Mouse (Mus musculus): Measurements from ENCODE around the gene Nin.

Nin gene

GRCm38 (mm10) chr12:70005103-70005502 is 108.4 kb downstream of the Nin start:
- no peak for DNase-seq

- DNase-seq = no peak
Observed at GRCm38 (mm10) chr12:69998186-69998983, 115.1 kb downstream of the Nin start.

- DNase-seq = no peak
Observed at GRCm38 (mm10) chr12:69995382-69995781, 118.1 kb downstream of the Nin start.

GRCm38 (mm10) chr12:69986786-69987497 is 126.6 kb downstream of the Nin start, which contains the start of gene Sav1:
Sav1 (minus strand) TSS chr12:69987002.
- peak; percentile 88 to 92 for DNase-seq

- DNase-seq = peak; percentile 61 to 72
Observed at GRCm38 (mm10) chr12:69986241-69986762, 127.2 kb downstream of the Nin start.

GRCm38 (mm10) chr12:69985546-69985945 is 128.0 kb downstream of the Nin start:
- no peak for DNase-seq

GRCm38 (mm10) chr12:69982874-69983273 is 130.6 kb downstream of the Nin start:
- peak in 1 of 2 experiments; percentile 25 for DNase-seq

- DNase-seq = peak in 1 of 2 experiments; percentile 23
Observed at GRCm38 (mm10) chr12:69977376-69977998, 136.0 kb downstream of the Nin start.

- no peak for DNase-seq
Observed at GRCm38 (mm10) chr12:69976688-69977087, 136.8 kb downstream of the Nin start.

- no peak for DNase-seq
Observed at GRCm38 (mm10) chr12:69973666-69974065, 139.9 kb downstream of the Nin start.

GRCm38 (mm10) chr12:69968154-69968553 is 145.4 kb downstream of the Nin start:
- DNase-seq = no peak

GRCm38 (mm10) chr12:69967112-69967511 is 146.4 kb downstream of the Nin start:
- DNase-seq = no peak

GRCm38 (mm10) chr12:69966071-69966470 is 147.4 kb downstream of the Nin start:
- peak; percentile 75 to 76 for DNase-seq

- no peak for DNase-seq
Observed at GRCm38 (mm10) chr12:69965644-69966043, 147.9 kb downstream of the Nin start.

GRCm38 (mm10) chr12:69963141-69963540 is 150.4 kb downstream of the Nin start:
- DNase-seq = no peak

- DNase-seq = peak; percentile 77 to 80
Observed at GRCm38 (mm10) chr12:69962468-69962867, 151.0 kb downstream of the Nin start.

Data from kidney, postnatal 4 days (tissue).